Mouse (Mus musculus): ENCODE measurements around the gene Tmem86a.

GRCm38 (mm10) chr7:47024454-47024853 lies 25.9 kb upstream of the Tmem86a start:
- TF ChIP-seq CTCF (IDR thresholded peaks at IDR 0.05; ENCODE audit: borderline replicate concordance, control insufficient read depth, extremely low read depth, insufficient read depth, low read length, poor library complexity) (no peak), POLR2A (IDR thresholded peaks at IDR 0.05; ENCODE audit: control insufficient read depth, extremely low read depth, insufficient read depth, low read length, poor library complexity) (no peak)
